Mouse (Mus musculus): ENCODE measurements around the gene Gpm6a. TPM values are rescaled to one million over a fixed set of nuclear protein-coding genes. Genes with fewer than 3 reads are reported as not detected.

The Gpm6a gene
- under 1 TPM in 1 of 3 experiments, not detected in 2; 0.29 TPM for polyA plus RNA-seq (2017; shearing (Covaris generic))

- no peak for ATAC-seq
Measured at GRCm38 (mm10) chr8:54954741-54955455, at the start of gene Gpm6a. Gene Gpm6a, plus strand, starts transcription at chr8:54954843.

GRCm38 (mm10) chr8:54912891-54913290 lies 41.8 kb upstream of the Gpm6a start:
- no peak for ATAC-seq

GRCm38 (mm10) chr8:54917710-54918109 lies 36.9 kb upstream of the Gpm6a start:
- no peak for ATAC-seq

- no peak for ATAC-seq
Measured at GRCm38 (mm10) chr8:54922160-54922855, 32.3 kb upstream of the Gpm6a start.

- ATAC-seq, result no peak
Measured at GRCm38 (mm10) chr8:54924936-54925335, 29.7 kb upstream of the Gpm6a start.

- ATAC-seq, result no peak
Measured at GRCm38 (mm10) chr8:54932306-54932705, 22.3 kb upstream of the Gpm6a start.

- no peak for ATAC-seq
Measured at GRCm38 (mm10) chr8:54953351-54953750, 1.3 kb upstream of the Gpm6a start.

GRCm38 (mm10) chr8:54954030-54954429 lies 613 bp upstream of the Gpm6a start:
- ATAC-seq, result no peak

GRCm38 (mm10) chr8:54955456-54955800 lies 785 bp downstream of the Gpm6a start:
- no peak for ATAC-seq

- ATAC-seq, result no peak
Measured at GRCm38 (mm10) chr8:54955935-54956573, 1.4 kb downstream of the Gpm6a start.

- ATAC-seq, result no peak
Measured at GRCm38 (mm10) chr8:54956787-54957186, 2.1 kb downstream of the Gpm6a start.

- ATAC-seq, result no peak
Measured at GRCm38 (mm10) chr8:54957506-54957905, 2.9 kb downstream of the Gpm6a start.

GRCm38 (mm10) chr8:54961571-54961970 lies 6.9 kb downstream of the Gpm6a start:
- no peak for ATAC-seq

GRCm38 (mm10) chr8:54975020-54975419 lies 20.4 kb downstream of the Gpm6a start:
- no peak for ATAC-seq

- no peak for ATAC-seq
Measured at GRCm38 (mm10) chr8:54975506-54975905, 20.9 kb downstream of the Gpm6a start.

GRCm38 (mm10) chr8:54975927-54976326 lies 21.3 kb downstream of the Gpm6a start:
- ATAC-seq, result no peak

GRCm38 (mm10) chr8:54976663-54977062 lies 22.0 kb downstream of the Gpm6a start:
- ATAC-seq, result no peak

GRCm38 (mm10) chr8:54986791-54987190 lies 32.1 kb downstream of the Gpm6a start:
- ATAC-seq, result no peak

- ATAC-seq, result no peak
Measured at GRCm38 (mm10) chr8:54989093-54989492, 34.5 kb downstream of the Gpm6a start.

- ATAC-seq, result no peak
Measured at GRCm38 (mm10) chr8:54991840-54992609, 37.4 kb downstream of the Gpm6a start.

- ATAC-seq, result no peak
Measured at GRCm38 (mm10) chr8:54995662-54996061, 41.0 kb downstream of the Gpm6a start.

GRCm38 (mm10) chr8:55002398-55002797 lies 47.8 kb downstream of the Gpm6a start:
- ATAC-seq, result no peak

- no peak for ATAC-seq
Measured at GRCm38 (mm10) chr8:55002946-55003345, 48.3 kb downstream of the Gpm6a start.
